Mouse (Mus musculus) lung, adult 2 months (tissue): Measurements from ENCODE around the gene Edem3. TPM values are rescaled to one million over a fixed set of nuclear protein-coding genes. Genes with fewer than 3 reads are reported as not detected.
"Not testable (repeated sequence)": the region's sequence is repeated elsewhere in the genome, so short reads cannot be mapped to it uniquely, and the experiment has no call there.

Experiments used
- DNase-seq: peaks from one replicate; pipeline ENCODE4 v3.0.0; 2022
- H3K4me1 ChIP-seq: fragments of 200-500 bp; 2 replicates; pipeline ENCODE4 v1.6.1; 2011; ENCODE audit warnings: low read length; ENCODE audit not compliant: control insufficient read depth, insufficient read depth
- H3K4me3 ChIP-seq: fragments of 200-500 bp; replicated peaks from 2 replicates; pipeline ENCODE3; 2011; ENCODE audit warnings: low read depth, mild to moderate bottlenecking, control low read depth, low read length; ENCODE audit errors: extremely low read depth
- CTCF ChIP-seq: fragments of 200-500 bp; IDR thresholded peaks from 2 replicates; pipeline ENCODE4 v1.5.1; 2011; ENCODE audit warnings: mild to moderate bottlenecking, low read length, control low read depth; ENCODE audit not compliant: insufficient read depth
- POLR2A ChIP-seq: fragments of 200-500 bp; IDR thresholded peaks from 2 replicates; pipeline ENCODE4 v1.6.1; 2011; ENCODE audit warnings: low read depth, mild to moderate bottlenecking, control low read depth, low read length, borderline replicate concordance; ENCODE audit errors: extremely low read depth
- WGBS: fragments of 180-500 bp; shearing (Covaris S2); methylation state at CpG from one replicate; pipeline ENCODE4 v1.1.7; 2018; 5-methylcytosine and 5-hydroxymethylcytosine counted together
- polyA plus RNA-seq: library from polyadenylated mRNA; depleted of rRNA; stranded (reverse); fragments of >200 nt; gene quantifications from 2 replicates; pipeline ENCODE4 v1.2.3, GENCODE M21; 2012

Gene Edem3
- polyA plus RNA-seq, 1 experiment = 8.5 TPM

DNA sequence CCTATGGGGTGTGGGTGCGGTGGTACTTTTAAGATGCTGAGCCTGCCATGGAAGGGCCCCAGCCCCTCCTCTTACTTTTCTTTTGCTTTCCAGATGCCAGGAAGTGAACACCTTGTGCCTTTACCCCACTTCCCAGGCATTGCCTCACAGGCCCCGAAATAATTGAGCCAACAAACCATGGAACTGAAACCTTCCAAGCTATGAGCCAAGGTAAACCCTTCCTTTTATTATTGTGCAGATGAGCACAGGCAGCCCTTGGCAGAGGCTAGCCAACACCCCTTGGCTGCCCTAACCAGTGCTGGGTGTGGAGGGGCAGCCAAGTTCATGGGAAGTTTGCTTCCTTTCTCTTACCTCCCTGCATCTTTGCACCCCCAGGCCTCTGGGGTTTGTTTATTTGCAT, 18.0 kb upstream of the Edem3 start:
- no peaks in the 10 kb centered on the region for H3K4me1 ChIP-seq
- 73% methylated on average over 2 of the region's 2 CpGs for WGBS
- no peak overlapping the region for H3K4me3 ChIP-seq
- no peak for DNase-seq
- TF ChIP-seq CTCF = no peak
- no peak for TF ChIP-seq POLR2A

DNA sequence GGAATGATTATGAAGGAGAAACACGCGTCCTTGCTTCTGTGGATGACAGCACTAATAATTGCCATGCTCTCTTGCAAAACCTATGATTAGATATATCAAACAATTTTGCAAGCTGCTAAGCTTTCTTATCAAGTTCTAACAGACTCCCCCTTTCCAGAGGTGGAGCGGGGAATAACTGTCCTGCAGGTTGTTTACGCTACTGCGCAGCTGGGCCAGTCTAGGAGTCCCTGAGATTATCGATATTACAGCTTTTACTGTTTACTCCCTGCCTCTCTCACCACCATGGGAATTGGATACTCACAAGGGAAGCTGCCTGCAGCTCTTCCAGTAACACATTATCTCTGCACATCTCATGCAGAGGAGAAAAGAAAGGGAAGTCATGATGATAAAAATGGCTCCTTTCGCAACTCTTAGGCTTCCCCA, 14.0 kb upstream of the Edem3 start:
- no peak overlapping the region for H3K4me3 ChIP-seq
- DNase-seq = no peak
- WGBS = 64% methylated on average over 7 of the region's 7 CpGs
- no peak for TF ChIP-seq CTCF
- TF ChIP-seq POLR2A = no peak
- no peaks in the 10 kb centered on the region for H3K4me1 ChIP-seq

- not testable (repeated sequence) for DNase-seq, H3K4me1 ChIP-seq, H3K4me3 ChIP-seq
- WGBS = 97% methylated on average over 2 of the region's 2 CpGs
Observed at GRCm38 (mm10) chr1:151749894-151750293, 5.3 kb upstream of the Edem3 start.

- 43% methylated on average over 4 of the region's 4 CpGs for WGBS
- TF ChIP-seq POLR2A = no peak
- no peak for TF ChIP-seq CTCF
- Histone ChIP-seq H3K4me3 (no peak overlapping the region), H3K4me1 (peaks cover 8% of the 10 kb centered on the region)
- no peak for DNase-seq
Observed at GRCm38 (mm10) chr1:151752946-151753345, 2.2 kb upstream of the Edem3 start.

GRCm38 (mm10) chr1:151753374-151753929, 1.7 kb upstream of the Edem3 start:
- Histone ChIP-seq H3K4me3 (no peak overlapping the region), H3K4me1 (peaks cover 8% of the 10 kb centered on the region)
- DNase-seq = no peak
- TF ChIP-seq CTCF (no peak), POLR2A (no peak)
- 49% methylated on average over 8 of the region's 8 CpGs for WGBS

- DNase-seq = no peak
Observed at GRCm38 (mm10) chr1:151754028-151754489, 1.1 kb upstream of the Edem3 start.

DNA sequence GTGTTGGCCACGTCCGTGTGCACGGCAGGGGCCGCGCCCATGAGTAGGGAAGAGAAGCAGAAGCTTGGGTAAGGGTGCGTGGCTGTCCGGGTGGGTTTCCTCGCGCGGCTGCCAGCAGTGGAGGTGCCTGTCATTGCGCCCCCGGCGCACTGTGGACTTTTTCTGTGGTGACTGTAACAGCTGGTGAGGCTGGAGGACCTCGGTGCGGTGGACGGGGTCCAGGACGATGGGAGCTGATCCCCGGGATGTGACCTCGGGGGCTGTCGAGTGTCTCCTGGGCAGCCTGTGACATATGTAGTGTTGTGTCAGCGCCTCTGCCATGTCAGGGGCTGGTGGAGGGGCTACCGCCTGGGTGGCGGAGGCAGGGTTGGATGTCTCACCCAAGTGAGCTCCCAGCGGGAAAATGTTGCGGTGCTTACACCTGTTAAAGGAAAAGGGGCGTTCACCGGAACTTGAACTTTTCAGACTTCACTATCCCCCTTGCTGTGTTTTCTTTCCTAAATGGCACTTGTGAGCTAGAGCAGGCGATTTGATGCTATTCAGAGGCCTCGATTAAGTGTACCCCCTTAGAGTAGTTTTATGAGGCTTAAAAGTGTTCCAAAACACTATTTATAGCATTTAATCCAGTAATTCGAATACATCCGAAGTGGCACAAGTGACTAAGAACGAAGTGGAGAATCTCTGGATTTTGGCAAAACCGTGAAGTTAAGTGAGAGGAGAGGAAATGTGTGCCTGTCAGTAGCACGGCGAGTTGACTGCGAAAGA, 671 bp downstream of the Edem3 start:
- H3K4me1 ChIP-seq = peaks cover 8% of the 10 kb centered on the region
- whole genome bisulfite sequencing = 2% methylated on average over 36 of the region's 36 CpGs
- TF ChIP-seq CTCF (no peak), POLR2A (no peak)
- peak overlapping the region; percentile 79 for H3K4me3 ChIP-seq
- no peak for DNase-seq

More at GRCm38 (mm10) chr1:151754028-151754489, 1.1 kb upstream of the Edem3 start:
- WGBS = 35% methylated on average over 10 of the region's 10 CpGs
- TF ChIP-seq POLR2A (no peak), CTCF (no peak)
- Histone ChIP-seq H3K4me1 (peaks cover 8% of the 10 kb centered on the region), H3K4me3 (no peak overlapping the region)

GRCm38 (mm10) chr1:151756425-151756728, 1.2 kb downstream of the Edem3 start:
- peak overlapping the region; percentile 24 for H3K4me3 ChIP-seq
- H3K4me1 ChIP-seq = peaks cover 8% of the 10 kb centered on the region
- no peak for DNase-seq
- 24% methylated on average over 1 of the region's 1 CpGs for WGBS
- no peak for TF ChIP-seq CTCF
- TF ChIP-seq POLR2A = no peak

- TF ChIP-seq POLR2A (no peak), CTCF (no peak)
- Histone ChIP-seq H3K4me3 (no peak overlapping the region), H3K4me1 (peaks cover 8% of the 10 kb centered on the region)
- DNase-seq = no peak
- 62% methylated on average over 6 of the region's 6 CpGs for WGBS
Observed at GRCm38 (mm10) chr1:151758301-151758700, 3.1 kb downstream of the Edem3 start.

DNA sequence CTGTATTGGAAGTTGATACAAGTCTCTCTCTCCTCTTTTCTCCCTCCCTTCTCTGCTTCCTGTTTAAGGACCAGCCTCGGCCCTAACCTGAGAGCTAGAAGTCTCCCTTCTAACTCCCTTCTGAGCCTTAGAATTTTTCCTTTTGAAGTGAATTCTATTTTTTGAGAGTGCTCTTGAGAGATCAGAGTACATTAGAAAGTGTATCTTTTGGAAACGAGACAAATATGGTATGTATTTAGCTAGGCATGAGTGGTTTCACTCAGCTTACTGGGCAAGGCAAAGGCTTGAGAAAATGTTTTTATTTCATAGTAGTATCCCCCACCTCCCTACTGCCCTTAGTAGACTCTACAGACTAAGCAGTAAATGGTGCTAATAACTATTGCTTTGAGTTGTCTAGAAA, 3.8 kb downstream of the Edem3 start:
- no peak for DNase-seq
- no peak overlapping the region for H3K4me3 ChIP-seq
- 38% methylated on average over 2 of the region's 2 CpGs for WGBS
- peaks cover 8% of the 10 kb centered on the region for H3K4me1 ChIP-seq
- TF ChIP-seq CTCF (no peak), POLR2A (no peak)
